Mouse (Mus musculus) E14TG2a.4 (cell line): ENCODE results near the gene Ptpra.

Source experiments
- CTCF ChIP-seq: conservative IDR thresholded peaks from 2 replicates; pipeline ENCODE4 v1.5.1; 2014; ENCODE audit warnings: low read length
- NANOG ChIP-seq: IDR thresholded peaks from 2 replicates; pipeline ENCODE4 v1.6.1; 2014; ENCODE audit warnings: borderline replicate concordance, low read length, mixed read lengths

DNA sequence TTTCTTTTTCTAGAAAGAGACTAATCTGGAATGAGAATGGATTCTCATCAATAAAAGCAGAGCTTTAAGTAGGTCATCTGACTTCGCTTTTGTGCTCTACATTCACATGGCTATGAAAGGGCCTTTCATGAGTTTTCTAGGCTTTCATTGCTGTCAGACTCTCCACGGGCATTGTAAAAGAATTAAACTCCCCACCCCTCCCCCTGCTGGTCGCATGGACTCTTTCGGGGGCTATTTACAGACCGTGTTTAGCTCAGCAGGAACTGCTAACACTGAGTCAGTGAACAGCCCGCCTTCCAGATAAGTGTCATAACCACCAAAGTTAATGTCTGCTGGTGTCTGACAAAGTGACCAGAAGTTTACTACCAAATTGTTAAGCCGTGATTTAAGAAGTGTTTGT is 41.5 kb downstream of the Ptpra start:
- TF ChIP-seq CTCF = peak; percentile 12
- no peak for TF ChIP-seq NANOG
